Comparison of ENCODE assay signal across 8 mouse cellular contexts in genomic region chr11:50161578-50162304, GRCm38 (mm10). TPM values are rescaled to one million over a fixed set of nuclear protein-coding genes. Genes with fewer than 3 reads are reported as not detected.
DNase-seq lines count a peak whose midpoint lies in the region; ATAC-seq and TF ChIP-seq lines count a peak whose summit lies in the region.

No protein-coding gene starts in this region.

- H3K9me3 ChIP-seq in forebrain, embryonic 11.5 days (ENCODE audit: control insufficient read depth, low read length), result no peaks in the 10 kb centered on the region
- no peaks in the 10 kb centered on the region for H3K9me3 ChIP-seq in hindbrain, postnatal 0 days (ENCODE audit: low read length)
- H3K9me3 ChIP-seq in liver, embryonic 12.5 days (replicated peaks), result no peaks in the 10 kb centered on the region
- H3K9me3 ChIP-seq in stomach, embryonic 15.5 days, result no peaks in the 10 kb centered on the region

- 68% methylated on average over 10 of the region's 10 CpGs for WGBS in forebrain, embryonic 11.5 days
- WGBS in hindbrain, postnatal 0 days, result 71% methylated on average over 10 of the region's 10 CpGs
- WGBS in liver, embryonic 12.5 days (ENCODE audit: insufficient replicate concordance), result 44% methylated on average over 10 of the region's 10 CpGs
- WGBS in stomach, embryonic 15.5 days, result 62% methylated on average over 10 of the region's 10 CpGs

- no peaks in the 10 kb centered on the region for H3K4me1 ChIP-seq in forebrain, embryonic 11.5 days (replicated peaks; ENCODE audit: control insufficient read depth, insufficient read depth, low read length)
- H3K4me1 ChIP-seq in hindbrain, postnatal 0 days (ENCODE audit: insufficient read depth, low read length), result no peaks in the 10 kb centered on the region
- peaks cover 26% of the 10 kb centered on the region for H3K4me1 ChIP-seq in liver, embryonic 12.5 days
- no peaks in the 10 kb centered on the region for H3K4me1 ChIP-seq in stomach, embryonic 15.5 days

- H3K9ac ChIP-seq in forebrain, embryonic 11.5 days (ENCODE audit: low read length), result no peak overlapping the region
- no peak overlapping the region for H3K9ac ChIP-seq in hindbrain, postnatal 0 days (replicated peaks; ENCODE audit: low read length)
- H3K9ac ChIP-seq in liver, embryonic 12.5 days, result no peak overlapping the region
- no peak overlapping the region for H3K9ac ChIP-seq in stomach, embryonic 15.5 days

- 0 out of 2 replicates have a peak, but pooled peaks have one; percentile 36 for ATAC-seq in forebrain, embryonic 11.5 days (replicated peaks; ENCODE audit: low FRiP score)
- ATAC-seq in hindbrain, postnatal 0 days, result peak; percentile 68
- peak; percentile 61 for ATAC-seq in liver, embryonic 12.5 days
- peak; percentile 46; the same call in 1 of the 2 replicates for ATAC-seq in stomach, embryonic 15.5 days (ENCODE audit: insufficient read depth, low FRiP score, low read depth)

- no peak overlapping the region for H3K4me2 ChIP-seq in forebrain, embryonic 11.5 days (ENCODE audit: low read depth, low read length, severe bottlenecking)
- H3K4me2 ChIP-seq in hindbrain, postnatal 0 days (ENCODE audit: low read depth, low read length), result no peak overlapping the region
- no peak overlapping the region for H3K4me2 ChIP-seq in liver, embryonic 12.5 days
- H3K4me2 ChIP-seq in stomach, embryonic 15.5 days, result no peak overlapping the region

- no peaks in the 10 kb centered on the region for H3K27me3 ChIP-seq in forebrain, embryonic 11.5 days (ENCODE audit: control insufficient read depth, insufficient read depth, low read length)
- no peaks in the 10 kb centered on the region for H3K27me3 ChIP-seq in hindbrain, postnatal 0 days (ENCODE audit: insufficient read depth, low read length)
- no peaks in the 10 kb centered on the region for H3K27me3 ChIP-seq in liver, embryonic 12.5 days (replicated peaks)
- no peaks in the 10 kb centered on the region for H3K27me3 ChIP-seq in stomach, embryonic 15.5 days (replicated peaks)

- TF ChIP-seq CTCF in hindbrain, postnatal 0 days (IDR thresholded peaks at IDR 0.05; ENCODE audit: low read depth), result peak; percentile 95

- H3K27ac ChIP-seq in forebrain, embryonic 11.5 days (ENCODE audit: low read depth, low read length), result no peak overlapping the region
- no peak overlapping the region for H3K27ac ChIP-seq in hindbrain, postnatal 0 days
- 0 out of 2 replicates have a peak overlapping the region, but pooled peaks have one; percentile 51 for H3K27ac ChIP-seq in liver, embryonic 12.5 days
- H3K27ac ChIP-seq in stomach, embryonic 15.5 days, result no peak overlapping the region

- DNase-seq in right cerebral cortex, postnatal 14 days, result peak; percentile 60
- DNase-seq in right cerebral cortex, adult 18-20 months, result no peak
- DNase-seq in c-Kit-negative CD71-positive TER-119-positive erythroid progenitor cells, embryonic 14.5 days (ENCODE audit: low read depth, low spot score), result peak; percentile 62
- peak; percentile 82 for DNase-seq in forebrain, embryonic 11.5 days (ENCODE audit: low spot score)
- DNase-seq in hindbrain, postnatal 0 days (ENCODE audit: low spot score), result peak; percentile 75
- peak; percentile 19 to 46 for DNase-seq in monocyte, adult 2 months (ENCODE audit: low read depth in 1 of 2, low spot score in 2 of 2)

- H3K4me3 ChIP-seq in forebrain, embryonic 11.5 days (ENCODE audit: low read depth, low read length), result no peak overlapping the region
- H3K4me3 ChIP-seq in hindbrain, postnatal 0 days (ENCODE audit: low read length), result no peak overlapping the region
- H3K4me3 ChIP-seq in liver, embryonic 12.5 days, result no peak overlapping the region
- no peak overlapping the region for H3K4me3 ChIP-seq in stomach, embryonic 15.5 days (replicated peaks)

- peaks cover 1% of the 10 kb centered on the region; the same call in 1 of the 2 replicates for H3K36me3 ChIP-seq in forebrain, embryonic 11.5 days (ENCODE audit: control insufficient read depth, insufficient read depth, low read length)
- H3K36me3 ChIP-seq in hindbrain, postnatal 0 days (ENCODE audit: insufficient read depth, low read length), result peaks cover 58% of the 10 kb centered on the region
- H3K36me3 ChIP-seq in liver, embryonic 12.5 days, result peaks cover 75% of the 10 kb centered on the region
- peaks cover 25% of the 10 kb centered on the region for H3K36me3 ChIP-seq in stomach, embryonic 15.5 days

RNA-seq across cellular contexts. Expression of gene Mrnip, which starts 12.5 kb away (rescaled TPM):
- polyA plus RNA-seq in forebrain, embryonic 11.5 days (2014; fragmentation: Nextera tagmentation; extraction: Ambion mirVana), result 20.1 and 21.1 TPM in 2 replicates
- 40.8 and 44.2 TPM in 2 replicates for total RNA-seq in hindbrain, postnatal 0 days (2014; rRNA removed)
- polyA plus RNA-seq in hindbrain, postnatal 0 days (2015; fragmentation: Nextera tagmentation; extraction: Ambion mirVana), result 33.5 and 34.0 TPM in 2 replicates
- polyA plus RNA-seq in liver, embryonic 12.5 days (2016; fragmentation: Nextera tagmentation; extraction: Ambion mirVana), result 8.6 and 8.7 TPM in 2 replicates
- 10.5 and 13.0 TPM in 2 replicates for polyA plus RNA-seq in stomach, embryonic 15.5 days (2015; fragmentation: Nextera tagmentation; extraction: Ambion mirVana)

RNA-seq across cellular contexts. Expression of gene Tbc1d9b, which starts 30.5 kb away (rescaled TPM):
- 34.0 and 36.9 TPM in 2 replicates for polyA plus RNA-seq in forebrain, embryonic 11.5 days (2014; fragmentation: Nextera tagmentation; extraction: Ambion mirVana)
- total RNA-seq in hindbrain, postnatal 0 days (2014; rRNA removed), result 62.4 and 62.6 TPM in 2 replicates
- polyA plus RNA-seq in hindbrain, postnatal 0 days (2015; fragmentation: Nextera tagmentation; extraction: Ambion mirVana), result 32.1 and 33.5 TPM in 2 replicates
- 20.2 and 20.3 TPM in 2 replicates for polyA plus RNA-seq in liver, embryonic 12.5 days (2016; fragmentation: Nextera tagmentation; extraction: Ambion mirVana)
- polyA plus RNA-seq in stomach, embryonic 15.5 days (2015; fragmentation: Nextera tagmentation; extraction: Ambion mirVana), result 33.4 and 35.9 TPM in 2 replicates

RNA-seq across cellular contexts. Expression of gene Sqstm1, which starts 48.9 kb away (rescaled TPM):
- 148 and 164 TPM in 2 replicates for polyA plus RNA-seq in forebrain, embryonic 11.5 days (2014; fragmentation: Nextera tagmentation; extraction: Ambion mirVana)
- total RNA-seq in hindbrain, postnatal 0 days (2014; rRNA removed), result 289 and 299 TPM in 2 replicates
- 412 and 450 TPM in 2 replicates for polyA plus RNA-seq in hindbrain, postnatal 0 days (2015; fragmentation: Nextera tagmentation; extraction: Ambion mirVana)
- polyA plus RNA-seq in liver, embryonic 12.5 days (2016; fragmentation: Nextera tagmentation; extraction: Ambion mirVana), result 143 and 152 TPM in 2 replicates
- 224 and 229 TPM in 2 replicates for polyA plus RNA-seq in stomach, embryonic 15.5 days (2015; fragmentation: Nextera tagmentation; extraction: Ambion mirVana)

RNA-seq across cellular contexts. Expression of gene Mgat4b, which starts 48.9 kb away (rescaled TPM):
- polyA plus RNA-seq in forebrain, embryonic 11.5 days (2014; fragmentation: Nextera tagmentation; extraction: Ambion mirVana), result 24.2 and 30.9 TPM in 2 replicates
- 108 and 134 TPM in 2 replicates for total RNA-seq in hindbrain, postnatal 0 days (2014; rRNA removed)
- 67.8 and 74.6 TPM in 2 replicates for polyA plus RNA-seq in hindbrain, postnatal 0 days (2015; fragmentation: Nextera tagmentation; extraction: Ambion mirVana)
- 29.1 and 30.7 TPM in 2 replicates for polyA plus RNA-seq in liver, embryonic 12.5 days (2016; fragmentation: Nextera tagmentation; extraction: Ambion mirVana)
- polyA plus RNA-seq in stomach, embryonic 15.5 days (2015; fragmentation: Nextera tagmentation; extraction: Ambion mirVana), result 29.1 and 29.7 TPM in 2 replicates
